Mouse (Mus musculus) neural tube, embryonic 12.5 days (tissue): ENCODE data around the gene Scd3. TPM values are rescaled to one million over a fixed set of nuclear protein-coding genes. Genes with fewer than 3 reads are reported as not detected.

ENCODE experiments used
- ATAC-seq: fragments of 200-750 bp; cut with Nextera tagmentation; 2 replicates; pipeline ENCODE4 v1.8.0; 2017; ENCODE audit warnings: low read depth, mild to moderate bottlenecking, moderate TSS enrichment, moderate library complexity; ENCODE audit not compliant: low FRiP score
- H3K27ac ChIP-seq: fragments of 300-500 bp; sonication (generic); 2 replicates; pipeline ENCODE4 v1.5.1; 2016
- H3K27me3 ChIP-seq: fragments of 300-500 bp; sonication (generic); replicated peaks from 2 replicates; pipeline ENCODE4 v1.6.1; 2016; ENCODE audit warnings: mild to moderate bottlenecking
- H3K36me3 ChIP-seq: fragments of 300-500 bp; sonication (generic); 2 replicates; pipeline ENCODE4 v1.6.1; 2016; ENCODE audit warnings: mild to moderate bottlenecking
- H3K4me1 ChIP-seq: fragments of 300-500 bp; sonication (generic); 2 replicates; pipeline ENCODE4 v1.6.1; 2016
- H3K4me2 ChIP-seq: fragments of 300-500 bp; sonication (generic); replicated peaks from 2 replicates; pipeline ENCODE4 v1.6.1; 2016; ENCODE audit warnings: mild to moderate bottlenecking
- H3K4me3 ChIP-seq: fragments of 300-500 bp; sonication (generic); 2 replicates; pipeline ENCODE4 v1.5.1; 2016
- H3K9ac ChIP-seq: fragments of 300-500 bp; sonication (generic); 2 replicates; pipeline ENCODE4 v1.6.1; 2016; ENCODE audit warnings: mild to moderate bottlenecking
- H3K9me3 ChIP-seq: fragments of 300-500 bp; sonication (generic); 2 replicates; pipeline ENCODE4 v1.6.1; 2016; ENCODE audit warnings: mild to moderate bottlenecking
- WGBS: fragments of 180-500 bp; shearing (Covaris S2); methylation state at CpG from one replicate; pipeline ENCODE4 v1.1.7; 2016; 5-methylcytosine and 5-hydroxymethylcytosine counted together
- polyA plus RNA-seq: library from polyadenylated mRNA; unstranded; fragments of >200 nt; fragmentation: Nextera tagmentation; extraction: Ambion mirVana; gene quantifications from 2 replicates; pipeline ENCODE4 v1.2.1, GENCODE M21; 2016

Scd3 gene
- polyA plus RNA-seq, 1 experiment from 2014 or later = 1.3 TPM

DNA sequence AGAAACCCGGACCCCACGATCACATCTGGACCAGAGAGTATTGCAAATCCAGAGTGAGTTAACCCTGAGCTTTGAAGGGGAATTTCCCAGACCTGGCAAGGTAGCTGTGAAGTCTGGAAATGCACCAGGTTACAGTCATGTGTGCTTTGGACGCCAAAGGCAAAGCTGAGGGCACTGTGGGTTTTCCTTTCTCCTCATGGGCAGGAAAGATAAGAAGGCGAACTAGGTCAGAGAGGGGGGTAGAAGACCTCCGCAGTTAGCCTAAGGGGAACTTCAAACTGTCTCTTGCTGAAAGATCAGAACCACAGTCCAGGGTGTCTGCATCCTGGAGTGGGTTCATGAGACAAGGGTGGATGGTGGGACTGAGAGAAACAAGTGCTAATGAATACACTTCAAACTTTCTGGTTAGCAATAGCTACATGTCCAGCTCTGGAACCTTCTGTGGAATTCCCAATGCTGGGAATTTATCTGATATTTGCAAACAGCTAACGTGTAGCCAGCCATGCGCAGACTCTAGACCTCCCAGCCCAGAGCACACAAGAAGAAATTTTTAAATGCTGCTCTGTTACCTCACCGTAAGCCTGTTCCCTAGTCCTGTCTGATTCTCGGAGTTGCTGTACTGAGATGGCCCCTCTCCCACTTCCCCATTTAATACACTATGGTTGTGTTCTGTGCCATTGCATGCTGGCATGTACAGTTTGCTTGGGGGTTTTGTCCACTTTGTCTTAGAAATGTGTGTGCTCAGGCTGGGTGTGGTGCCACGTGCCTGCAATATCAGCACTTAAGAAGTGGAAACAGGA, 5.8 kb upstream of the Scd3 start:
- no peaks in the 10 kb centered on the region for H3K27me3 ChIP-seq
- peaks cover 3% of the 10 kb centered on the region; the same call in 1 of the 2 replicates for H3K4me1 ChIP-seq
- H3K4me2 ChIP-seq = no peak overlapping the region
- WGBS = 90% methylated on average over 10 of the region's 10 CpGs
- no peak overlapping the region for H3K4me3 ChIP-seq
- no peak overlapping the region for H3K9ac ChIP-seq
- no peak for ATAC-seq
- H3K36me3 ChIP-seq = no peaks in the 10 kb centered on the region
- H3K27ac ChIP-seq = no peak overlapping the region
- no peaks in the 10 kb centered on the region for H3K9me3 ChIP-seq

DNA sequence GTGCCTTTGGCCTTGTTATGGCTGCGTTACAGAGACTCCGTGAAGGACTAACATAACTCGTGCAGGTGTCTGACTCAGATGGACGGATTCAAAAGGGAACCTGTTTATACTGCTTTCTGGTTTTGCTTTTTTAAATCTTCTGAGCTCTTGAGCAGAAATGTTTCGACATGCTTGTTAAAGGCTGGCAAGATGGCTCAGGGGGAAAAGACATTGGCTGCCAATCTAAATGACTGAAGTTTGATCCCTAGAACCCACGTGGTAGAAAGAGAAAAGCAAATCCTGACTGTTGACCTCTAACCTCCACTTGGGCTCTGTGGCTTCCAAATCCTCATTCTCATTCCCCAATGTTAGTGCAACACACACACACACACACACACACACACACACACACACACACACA, 4.6 kb upstream of the Scd3 start:
- no peaks in the 10 kb centered on the region for H3K4me1 ChIP-seq
- H3K9ac ChIP-seq = no peak overlapping the region
- no peaks in the 10 kb centered on the region for H3K36me3 ChIP-seq
- 91% methylated on average over 6 of the region's 6 CpGs for WGBS
- H3K4me2 ChIP-seq = no peak overlapping the region
- H3K4me3 ChIP-seq = no peak overlapping the region
- no peaks in the 10 kb centered on the region for H3K9me3 ChIP-seq
- H3K27ac ChIP-seq = no peak overlapping the region
- ATAC-seq = no peak
- H3K27me3 ChIP-seq = no peaks in the 10 kb centered on the region

- no peak overlapping the region for H3K4me2 ChIP-seq
- no peak for ATAC-seq
- no peaks in the 10 kb centered on the region for H3K27me3 ChIP-seq
- no peak overlapping the region for H3K4me3 ChIP-seq
- H3K4me1 ChIP-seq = no peaks in the 10 kb centered on the region
- no peak overlapping the region for H3K9ac ChIP-seq
- WGBS = 71% methylated on average over 2 of the region's 2 CpGs
- H3K36me3 ChIP-seq = no peaks in the 10 kb centered on the region
- no peaks in the 10 kb centered on the region for H3K9me3 ChIP-seq
- no peak overlapping the region for H3K27ac ChIP-seq
Observed at GRCm38 (mm10) chr19:44198964-44199363, 4.1 kb upstream of the Scd3 start.

- Histone ChIP-seq H3K4me2 (no peak overlapping the region), H3K27ac (no peak overlapping the region), H3K4me3 (no peak overlapping the region), H3K36me3 (no peaks in the 10 kb centered on the region), H3K9me3 (no peaks in the 10 kb centered on the region), H3K9ac (no peak overlapping the region), H3K27me3 (no peaks in the 10 kb centered on the region), H3K4me1 (no peaks in the 10 kb centered on the region)
- WGBS = 73% methylated on average over 2 of the region's 2 CpGs
- no peak for ATAC-seq
Observed at GRCm38 (mm10) chr19:44207079-44207478, 4.0 kb downstream of the Scd3 start.

DNA sequence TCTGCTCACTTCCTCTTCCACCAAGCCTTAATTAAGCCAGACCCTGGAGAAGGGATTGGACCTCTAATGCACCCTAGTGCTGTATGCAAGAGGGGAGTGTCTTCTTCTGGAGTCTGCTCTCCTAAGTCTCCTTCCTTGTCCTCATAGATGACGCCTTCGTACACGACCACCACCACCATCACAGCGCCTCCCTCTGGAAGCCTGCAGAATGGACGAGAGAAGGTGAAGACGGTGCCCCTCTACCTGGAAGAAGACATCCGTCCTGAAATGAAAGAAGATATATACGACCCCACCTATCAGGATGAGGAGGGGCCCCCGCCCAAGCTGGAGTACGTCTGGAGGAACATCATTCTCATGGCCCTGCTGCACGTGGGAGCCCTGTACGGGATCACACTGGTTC, 12.2 kb downstream of the Scd3 start:
- H3K4me1 ChIP-seq = no peaks in the 10 kb centered on the region
- no peak overlapping the region for H3K4me2 ChIP-seq
- no peak overlapping the region for H3K4me3 ChIP-seq
- H3K9me3 ChIP-seq = no peaks in the 10 kb centered on the region
- WGBS = 81% methylated on average over 12 of the region's 12 CpGs
- H3K27ac ChIP-seq = no peak overlapping the region
- ATAC-seq = no peak
- H3K36me3 ChIP-seq = no peaks in the 10 kb centered on the region
- H3K27me3 ChIP-seq = no peaks in the 10 kb centered on the region
- H3K9ac ChIP-seq = no peak overlapping the region

DNA sequence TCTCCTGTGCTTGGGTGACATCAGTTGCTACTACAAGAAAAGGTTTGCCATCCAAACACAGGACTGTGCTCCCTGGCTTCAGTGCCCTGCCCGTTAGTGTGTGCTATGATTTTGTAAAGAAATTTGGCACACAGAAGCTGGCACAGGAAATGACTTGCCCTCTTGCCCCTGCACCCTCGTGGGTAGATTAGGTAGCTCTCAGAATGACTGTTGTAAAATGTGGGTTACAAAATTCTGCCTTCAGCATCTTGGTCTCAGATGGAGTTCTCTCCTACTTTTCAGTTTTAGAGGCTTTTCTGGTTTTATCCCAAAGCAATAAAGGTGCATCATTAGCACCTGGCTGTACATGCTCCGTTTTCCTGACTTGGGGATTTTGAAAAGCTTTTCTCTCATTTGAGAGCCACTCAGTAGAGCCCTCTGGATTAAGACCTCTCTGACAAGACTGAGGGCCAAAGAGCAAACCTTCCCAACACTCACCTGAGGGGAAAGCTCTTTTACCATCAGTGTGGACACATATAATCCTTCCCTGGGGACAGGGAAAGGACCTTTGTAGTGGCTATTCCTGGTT, 15.0 kb downstream of the Scd3 start:
- H3K9me3 ChIP-seq = no peaks in the 10 kb centered on the region
- no peak overlapping the region for H3K9ac ChIP-seq
- no peak overlapping the region for H3K4me3 ChIP-seq
- H3K27me3 ChIP-seq = no peaks in the 10 kb centered on the region
- H3K4me2 ChIP-seq = no peak overlapping the region
- no peaks in the 10 kb centered on the region for H3K4me1 ChIP-seq
- no peak overlapping the region for H3K27ac ChIP-seq
- WGBS = 76% methylated on average over 3 of the region's 3 CpGs
- H3K36me3 ChIP-seq = no peaks in the 10 kb centered on the region
- ATAC-seq = no peak

DNA sequence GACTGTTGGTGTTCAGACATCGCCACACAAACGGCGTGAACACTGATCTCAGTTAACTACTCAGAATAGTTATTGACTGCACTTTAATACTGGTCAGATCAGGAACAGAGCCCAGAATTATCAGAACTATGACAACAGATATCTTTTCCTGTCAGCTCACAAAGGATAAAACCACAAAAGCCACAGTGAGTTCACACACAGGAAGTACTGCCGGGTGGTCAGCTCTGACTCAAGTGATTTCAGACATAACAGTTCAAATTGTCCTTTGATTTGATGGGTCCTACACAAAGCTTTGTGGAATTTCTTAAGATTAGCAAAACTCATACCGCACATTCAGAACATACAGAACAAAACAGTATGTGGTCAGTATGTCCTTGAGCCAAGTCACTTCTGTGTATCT, 22.7 kb downstream of the Scd3 start:
- Histone ChIP-seq H3K4me1 (no peaks in the 10 kb centered on the region), H3K27me3 (no peaks in the 10 kb centered on the region), H3K27ac (no peak overlapping the region), H3K36me3 (no peaks in the 10 kb centered on the region), H3K4me3 (no peak overlapping the region), H3K9ac (no peak overlapping the region), H3K9me3 (no peaks in the 10 kb centered on the region), H3K4me2 (no peak overlapping the region)
- 92% methylated on average over 5 of the region's 5 CpGs for WGBS
- ATAC-seq = no peak

DNA sequence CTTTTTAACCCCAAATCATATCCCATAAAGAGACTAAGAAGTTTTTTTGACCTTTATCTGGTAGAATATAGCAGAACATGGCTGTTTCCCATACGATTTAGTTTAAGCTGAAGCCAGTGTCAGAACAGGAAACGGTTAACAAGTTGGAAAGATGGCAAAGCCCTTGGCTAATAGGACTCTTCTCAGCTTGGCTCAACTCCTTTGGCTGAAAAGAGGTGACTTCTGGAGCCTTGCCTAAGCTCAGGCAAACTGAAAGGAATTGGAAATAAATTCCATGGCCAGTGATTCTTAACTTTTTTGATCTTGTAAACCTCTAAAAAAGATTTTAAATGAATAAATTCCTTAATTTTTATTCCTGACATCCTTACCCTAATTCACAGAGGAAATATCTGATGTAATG, 26.7 kb downstream of the Scd3 start:
- Histone ChIP-seq H3K4me2 (no peak overlapping the region), H3K9me3 (no peaks in the 10 kb centered on the region), H3K27ac (no peak overlapping the region), H3K4me1 (no peaks in the 10 kb centered on the region), H3K27me3 (no peaks in the 10 kb centered on the region), H3K4me3 (no peak overlapping the region), H3K36me3 (no peaks in the 10 kb centered on the region), H3K9ac (no peak overlapping the region)
- WGBS = 81% methylated on average over 2 of the region's 2 CpGs
- no peak for ATAC-seq

DNA sequence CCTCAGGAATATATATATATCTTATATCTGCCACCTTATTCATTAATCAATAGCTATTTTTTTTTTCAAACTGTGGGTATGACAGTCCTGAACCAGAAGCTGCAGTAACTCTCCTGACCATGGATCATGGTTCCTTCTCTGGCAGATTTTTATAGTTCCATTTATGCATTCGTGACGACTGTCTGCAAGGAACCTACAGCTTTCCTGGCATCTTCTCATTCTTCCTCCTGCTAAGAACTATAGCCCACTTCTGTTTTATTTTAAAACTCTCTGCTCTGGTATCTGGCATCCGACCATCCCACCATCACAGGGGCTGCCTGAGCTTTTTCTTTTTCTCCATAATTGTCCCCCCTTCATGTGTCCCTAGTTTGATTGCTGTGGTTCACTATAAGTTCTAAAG, 27.1 kb downstream of the Scd3 start:
- ATAC-seq = no peak

GRCm38 (mm10) chr19:44231608-44232151, 28.6 kb downstream of the Scd3 start:
- H3K4me2 ChIP-seq = no peak overlapping the region
- ATAC-seq = no peak
- H3K9ac ChIP-seq = no peak overlapping the region
- H3K4me1 ChIP-seq = no peaks in the 10 kb centered on the region
- 90% methylated on average over 4 of the region's 4 CpGs for WGBS
- no peak overlapping the region for H3K27ac ChIP-seq
- no peak overlapping the region for H3K4me3 ChIP-seq
- no peaks in the 10 kb centered on the region for H3K36me3 ChIP-seq
- no peaks in the 10 kb centered on the region for H3K27me3 ChIP-seq
- no peaks in the 10 kb centered on the region for H3K9me3 ChIP-seq

More for the DNA sequence above, 27.1 kb downstream of the Scd3 start:
- Histone ChIP-seq H3K36me3 (no peaks in the 10 kb centered on the region), H3K4me2 (no peak overlapping the region), H3K27me3 (no peaks in the 10 kb centered on the region), H3K9ac (no peak overlapping the region), H3K4me3 (no peak overlapping the region), H3K4me1 (no peaks in the 10 kb centered on the region), H3K9me3 (no peaks in the 10 kb centered on the region), H3K27ac (no peak overlapping the region)
- WGBS = 68% methylated on average over 3 of the region's 3 CpGs

GRCm38 (mm10) chr19:44237471-44238006, 34.5 kb downstream of the Scd3 start:
- Histone ChIP-seq H3K9me3 (no peaks in the 10 kb centered on the region), H3K27me3 (no peaks in the 10 kb centered on the region), H3K9ac (no peak overlapping the region), H3K4me3 (no peak overlapping the region), H3K4me2 (peak overlapping the region; percentile 54), H3K27ac (no peak overlapping the region), H3K4me1 (peaks cover 3% of the 10 kb centered on the region; the same call in 1 of the 2 replicates), H3K36me3 (no peaks in the 10 kb centered on the region)
- 20% methylated on average over 19 of the region's 19 CpGs for WGBS
- no peak for ATAC-seq

DNA sequence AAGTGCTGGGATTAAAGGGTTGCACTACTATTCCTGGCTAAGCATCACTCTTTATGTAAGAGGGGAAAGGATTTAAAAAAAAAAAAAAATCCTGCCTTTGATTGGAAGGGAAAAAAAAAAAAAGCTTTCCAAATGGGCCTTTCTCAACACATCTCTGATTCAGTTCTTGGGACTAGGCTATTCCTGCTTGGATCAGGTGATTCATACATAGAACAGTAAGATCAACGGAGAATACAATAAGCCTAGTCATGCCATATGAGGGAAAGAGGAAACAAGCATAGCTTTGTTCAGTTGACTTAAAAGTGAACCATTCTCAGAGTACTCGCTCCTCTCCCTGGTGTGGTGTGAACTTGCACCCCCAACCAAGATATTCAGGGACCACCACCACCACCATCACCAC, 35.8 kb downstream of the Scd3 start:
- 71% methylated on average over 2 of the region's 2 CpGs for WGBS
- Histone ChIP-seq H3K36me3 (no peaks in the 10 kb centered on the region), H3K27ac (no peak overlapping the region), H3K9ac (no peak overlapping the region), H3K9me3 (no peaks in the 10 kb centered on the region), H3K4me3 (no peak overlapping the region), H3K4me1 (peaks cover 3% of the 10 kb centered on the region; the same call in 1 of the 2 replicates), H3K4me2 (no peak overlapping the region), H3K27me3 (no peaks in the 10 kb centered on the region)
- ATAC-seq = no peak
